Mouse (Mus musculus) duodenum, adult 2 months (tissue): ENCODE measurements around the gene Slc25a4. TPM values are rescaled to one million over a fixed set of nuclear protein-coding genes. Genes with fewer than 3 reads are reported as not detected.

Experiments
- polyA plus RNA-seq: library from polyadenylated mRNA; depleted of rRNA; stranded (reverse); fragments of >200 nt; gene quantifications from 2 replicates; pipeline ENCODE4 v1.2.3, GENCODE M21; 2012; ENCODE audit warnings: low replicate concordance; rRNA removed

Slc25a4 gene
- 71.3 and 78.1 TPM in 2 replicates for polyA plus RNA-seq

GRCm38 (mm10) chr8:46210404-46211315, at the start of gene Slc25a4:
TSS of gene Slc25a4 (minus strand) at chr8:46211284.

Other genes with a start within 250 kb of the Slc25a4 start
- gene 1700029J07Rik, start 236.0 kb downstream of the Slc25a4 start, polyA plus RNA-seq = 0.06 TPM in 1 of 2 replicates, not detected in the other
- 3.1 and 4.7 TPM in 2 replicates for gene Ufsp2, start 235.8 kb downstream of the Slc25a4 start, polyA plus RNA-seq
- 0.06 TPM in 1 of 2 replicates, not detected in the other for gene Lrp2bp, start 212.0 kb downstream of the Slc25a4 start, polyA plus RNA-seq
- gene Ankrd37, start 205.6 kb downstream of the Slc25a4 start, polyA plus RNA-seq = 6.0 and 7.7 TPM in 2 replicates
- gene Cfap97, start 59.5 kb downstream of the Slc25a4 start, polyA plus RNA-seq = 0.65 and 0.70 TPM in 2 replicates
- gene Snx25, start 59.1 kb downstream of the Slc25a4 start, polyA plus RNA-seq = 4.5 and 8.5 TPM in 2 replicates
- gene Helt, start 83.4 kb upstream of the Slc25a4 start, polyA plus RNA-seq = not detected in 2 replicates